Mouse (Mus musculus): ENCODE measurements around the gene 4930438A08Rik.
"Not testable (repeated sequence)": the region's sequence is repeated elsewhere in the genome, so short reads cannot be mapped to it uniquely, and the experiment has no call there.

4930438A08Rik gene

GRCm38 (mm10) chr11:58274572-58274971 is at the start of gene 4930438A08Rik:
TSS of gene 4930438A08Rik (plus strand) at chr11:58274799.
- no peak for DNase-seq (ENCODE audit: low spot score in 2 of 2)

- DNase-seq (ENCODE audit: low spot score in 2 of 2), result not testable (repeated sequence)
These were observed 49.7 kb upstream of the 4930438A08Rik start for GRCm38 (mm10) chr11:58224872-58225271.

- DNase-seq (ENCODE audit: low spot score in 2 of 2), result peak; percentile 22 to 50
These were observed 48.9 kb upstream of the 4930438A08Rik start for GRCm38 (mm10) chr11:58225655-58226054.

GRCm38 (mm10) chr11:58226425-58226824 is 48.2 kb upstream of the 4930438A08Rik start:
- no peak for DNase-seq (ENCODE audit: low spot score in 2 of 2)

GRCm38 (mm10) chr11:58228021-58228420 is 46.6 kb upstream of the 4930438A08Rik start:
- not testable (repeated sequence) for DNase-seq (ENCODE audit: low spot score in 2 of 2)

- no peak for DNase-seq (ENCODE audit: low spot score in 2 of 2)
These were observed 44.1 kb upstream of the 4930438A08Rik start for GRCm38 (mm10) chr11:58230396-58230910.

GRCm38 (mm10) chr11:58231156-58231555 is 43.4 kb upstream of the 4930438A08Rik start:
- no peak for DNase-seq (ENCODE audit: low spot score in 2 of 2)

GRCm38 (mm10) chr11:58234551-58234950 is 40.0 kb upstream of the 4930438A08Rik start:
- not testable (repeated sequence) for DNase-seq (ENCODE audit: low spot score in 2 of 2)

- DNase-seq (ENCODE audit: low spot score in 2 of 2), result no peak
These were observed 39.4 kb upstream of the 4930438A08Rik start for GRCm38 (mm10) chr11:58235152-58235551.

GRCm38 (mm10) chr11:58238840-58239791 is 35.5 kb upstream of the 4930438A08Rik start:
- DNase-seq (ENCODE audit: low spot score in 2 of 2), result no peak

GRCm38 (mm10) chr11:58247294-58247693 is 27.3 kb upstream of the 4930438A08Rik start:
- DNase-seq (ENCODE audit: low spot score in 2 of 2), result no peak

GRCm38 (mm10) chr11:58249203-58249981 is 25.2 kb upstream of the 4930438A08Rik start:
- no peak for DNase-seq (ENCODE audit: low spot score in 2 of 2)

- no peak for DNase-seq (ENCODE audit: low spot score in 2 of 2)
These were observed 24.0 kb upstream of the 4930438A08Rik start for GRCm38 (mm10) chr11:58250550-58250949.

- DNase-seq (ENCODE audit: low spot score in 2 of 2), result no peak
These were observed 20.2 kb upstream of the 4930438A08Rik start for GRCm38 (mm10) chr11:58254411-58254810.

GRCm38 (mm10) chr11:58257816-58258215 is 16.8 kb upstream of the 4930438A08Rik start:
- DNase-seq (ENCODE audit: low spot score in 2 of 2), result no peak

- no peak for DNase-seq (ENCODE audit: low spot score in 2 of 2)
These were observed 14.4 kb upstream of the 4930438A08Rik start for GRCm38 (mm10) chr11:58260156-58260555.

GRCm38 (mm10) chr11:58261826-58262225 is 12.8 kb upstream of the 4930438A08Rik start:
- no peak for DNase-seq (ENCODE audit: low spot score in 2 of 2)

GRCm38 (mm10) chr11:58262336-58262735 is 12.3 kb upstream of the 4930438A08Rik start:
- DNase-seq (ENCODE audit: low spot score in 2 of 2), result no peak

- DNase-seq (ENCODE audit: low spot score in 2 of 2), result no peak
These were observed 11.1 kb upstream of the 4930438A08Rik start for GRCm38 (mm10) chr11:58263516-58263915.

GRCm38 (mm10) chr11:58264546-58264945 is 10.1 kb upstream of the 4930438A08Rik start:
- DNase-seq (ENCODE audit: low spot score in 2 of 2), result no peak

GRCm38 (mm10) chr11:58268285-58268684 is 6.3 kb upstream of the 4930438A08Rik start:
- DNase-seq (ENCODE audit: low spot score in 2 of 2), result no peak

GRCm38 (mm10) chr11:58275756-58276155 is 1.2 kb downstream of the 4930438A08Rik start:
- no peak for DNase-seq (ENCODE audit: low spot score in 2 of 2)
